Mouse (Mus musculus) gonadal fat pad, adult 2 months (tissue): ENCODE data around the gene Uspl1. TPM values are rescaled to one million over a fixed set of nuclear protein-coding genes. Genes with fewer than 3 reads are reported as not detected.
A peak's percentile ranks its signal among the peaks of the same experiment; 100 is the strongest.

Experiments used
- DNase-seq: peaks from one replicate; pipeline ENCODE4 v3.0.0-alpha.2; 2012; ENCODE audit warnings: low read depth
- polyA plus RNA-seq: library from polyadenylated mRNA; depleted of rRNA; stranded (reverse); fragments of >200 nt; gene quantifications from 2 replicates; pipeline ENCODE4 v1.2.3, GENCODE M21; 2012

Uspl1 gene
- polyA plus RNA-seq, 1 experiment, result 10.4 TPM

DNA sequence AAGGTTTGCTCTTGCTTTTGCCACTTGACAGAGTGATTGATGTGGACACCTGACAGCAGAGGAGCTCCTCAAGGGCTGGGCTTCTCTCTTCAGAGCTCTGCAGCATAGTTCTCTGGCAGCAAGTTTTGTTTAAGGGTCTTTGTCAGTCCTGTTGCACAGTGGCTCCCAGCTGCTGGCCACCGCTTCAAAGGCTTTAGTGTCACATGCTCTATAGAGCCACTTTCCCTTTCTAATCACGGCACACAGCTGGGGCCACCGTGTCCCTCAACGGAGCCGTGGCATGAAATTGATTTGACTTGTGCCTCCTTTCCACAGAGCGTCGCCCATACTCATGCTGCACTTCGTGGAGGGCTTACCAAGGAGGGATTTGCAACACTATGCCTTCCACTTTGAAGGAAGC is 25.2 kb downstream of the Uspl1 start:
- DNase-seq, result no peak

DNA sequence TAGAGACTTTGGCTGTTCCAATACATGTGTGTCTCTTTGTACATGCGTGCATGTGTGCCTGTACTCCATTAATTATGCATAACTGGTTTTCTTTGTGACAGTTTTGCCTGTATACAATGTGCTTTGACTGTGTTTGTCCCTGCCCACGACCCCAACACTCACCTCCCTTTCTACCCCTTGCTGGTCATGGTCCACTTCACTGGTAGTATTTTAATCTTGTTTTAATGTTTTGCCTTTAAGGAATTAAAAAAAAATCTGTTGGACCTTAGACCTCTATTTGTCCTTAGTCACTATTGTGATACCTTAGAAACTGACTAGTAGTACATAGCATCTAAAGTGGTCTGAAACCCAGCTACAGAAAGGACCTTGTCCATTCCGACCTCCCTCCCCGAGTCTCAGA is 26.9 kb downstream of the Uspl1 start:
- no peak for DNase-seq

- DNase-seq, result no peak
Observed at GRCm38 (mm10) chr5:149212806-149213205, 28.7 kb downstream of the Uspl1 start.

DNA sequence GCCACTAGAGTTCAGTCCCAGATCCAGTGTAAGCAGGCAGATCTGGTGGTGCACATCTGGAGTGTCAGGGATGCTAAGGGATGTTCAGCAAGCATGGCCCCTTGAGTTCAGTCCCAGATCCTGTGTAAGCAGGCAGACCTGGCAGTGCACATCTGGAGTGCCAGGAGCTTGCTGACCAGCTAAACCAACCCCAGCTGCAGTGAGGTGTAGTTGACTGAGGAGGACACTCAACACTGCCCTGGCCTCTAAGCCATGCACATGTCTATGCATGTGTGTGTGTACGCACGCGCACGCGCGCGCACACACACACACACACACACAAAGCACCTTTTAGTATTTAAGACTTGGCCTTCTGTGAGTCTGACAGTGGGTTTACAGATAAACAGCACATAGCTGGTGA is 31.4 kb downstream of the Uspl1 start:
- no peak for DNase-seq

DNA sequence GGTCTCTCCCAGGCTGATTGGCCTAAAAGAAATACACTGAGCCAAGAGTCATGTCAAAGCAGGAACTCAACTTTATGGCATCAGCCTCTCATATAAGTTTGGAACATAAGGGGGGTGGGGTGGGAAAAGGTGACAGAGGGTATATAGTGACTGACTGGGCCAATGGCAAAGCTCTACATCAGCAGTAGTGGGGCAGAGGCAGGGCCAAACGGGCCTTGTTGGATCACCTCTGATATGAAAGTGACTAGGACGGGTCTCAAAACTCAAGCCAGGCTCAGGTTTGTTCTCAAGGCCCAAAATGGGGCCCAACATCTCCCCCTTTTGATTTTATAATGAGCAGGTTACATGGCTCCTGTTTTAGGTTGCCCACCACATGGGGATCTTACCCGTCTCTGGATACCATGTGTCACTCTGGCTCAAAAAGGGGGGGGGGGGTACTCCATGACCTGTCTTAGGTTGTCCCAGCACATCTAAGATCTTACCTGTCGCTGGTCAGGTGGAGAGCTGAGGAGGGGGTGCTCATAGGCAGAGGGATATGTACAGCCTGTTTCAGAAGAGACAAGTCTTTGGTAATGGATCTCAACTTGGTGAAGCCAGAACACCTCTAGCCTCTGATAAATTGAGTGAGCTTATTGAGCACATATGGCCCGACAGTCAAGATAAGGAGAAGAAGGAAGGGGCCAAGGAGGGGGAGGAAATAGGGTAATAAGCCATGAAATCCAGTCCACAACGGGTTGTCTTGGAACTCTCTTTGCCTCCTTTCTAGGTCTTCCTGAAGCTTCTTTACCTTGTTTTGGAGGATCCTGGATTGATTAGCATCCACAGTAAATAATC is 33.6 kb downstream of the Uspl1 start:
- no peak for DNase-seq

- DNase-seq, result no peak
Observed at GRCm38 (mm10) chr5:149219493-149219892, 35.3 kb downstream of the Uspl1 start.

DNA sequence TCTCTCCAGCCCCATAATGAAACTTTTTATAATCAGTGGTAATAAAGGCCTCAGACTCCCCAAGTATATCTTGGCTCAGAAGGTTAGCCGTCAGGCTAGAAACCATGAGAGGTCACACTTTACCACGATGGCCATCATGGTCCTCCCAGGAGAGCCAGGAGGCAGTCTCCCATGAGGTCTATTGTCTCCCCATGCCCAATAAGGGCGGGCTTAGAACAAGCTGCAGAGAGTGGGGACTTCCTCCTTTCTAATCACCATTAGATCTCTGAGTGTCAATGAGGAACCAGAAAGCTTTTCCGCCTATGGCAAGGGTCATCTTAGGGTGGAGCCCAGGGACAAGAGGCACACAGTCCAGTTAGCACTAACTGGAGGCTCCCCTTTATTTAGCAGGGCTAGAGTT is 37.2 kb downstream of the Uspl1 start:
- no peak for DNase-seq

- no peak for DNase-seq
Observed at GRCm38 (mm10) chr5:149224666-149225065, 40.5 kb downstream of the Uspl1 start.

DNA sequence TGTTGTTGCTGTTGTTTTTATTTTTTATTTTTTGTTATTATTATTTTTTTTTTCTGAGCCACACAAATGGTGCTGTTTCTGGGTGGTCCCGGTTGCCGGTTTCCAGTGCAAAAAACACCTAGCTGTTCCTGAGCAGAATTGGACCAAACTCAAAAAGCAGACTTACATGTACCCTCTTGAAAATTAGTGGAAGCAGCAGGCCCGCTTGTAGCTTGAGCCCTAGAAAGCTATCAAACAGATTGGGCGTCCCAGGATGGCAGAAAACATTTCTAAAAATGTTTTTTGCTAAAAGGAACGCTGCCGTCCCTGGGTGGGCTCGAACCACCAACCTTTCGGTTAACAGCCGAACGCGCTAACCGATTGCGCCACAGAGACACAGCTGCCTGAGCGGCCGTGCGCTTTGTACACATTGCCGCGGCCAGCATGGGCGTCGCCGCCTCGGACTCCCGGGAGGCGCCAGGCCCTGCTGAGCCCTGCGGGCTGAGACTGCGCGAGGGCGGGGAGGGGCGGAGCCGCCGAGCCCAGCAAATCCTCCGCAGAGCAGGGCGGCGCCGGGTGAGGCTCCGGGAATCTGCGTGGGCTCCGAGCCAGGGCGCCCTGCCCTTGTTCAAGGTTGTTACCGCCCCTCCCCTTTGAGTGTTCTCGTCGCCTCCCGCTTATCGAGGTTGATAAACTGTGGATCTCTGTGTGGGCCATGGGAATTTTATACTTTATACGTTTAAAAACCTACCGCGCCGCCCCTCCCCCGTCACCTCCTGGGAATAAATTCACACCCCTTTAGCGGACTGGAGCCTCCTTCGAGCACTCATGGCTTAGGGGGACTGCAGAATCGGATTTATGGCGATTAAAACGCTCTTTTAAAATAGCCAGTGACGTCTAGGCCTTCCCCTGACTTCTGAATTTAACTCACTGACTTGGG is 44.8 kb downstream of the Uspl1 start:
- peak; percentile 47 for DNase-seq

DNA sequence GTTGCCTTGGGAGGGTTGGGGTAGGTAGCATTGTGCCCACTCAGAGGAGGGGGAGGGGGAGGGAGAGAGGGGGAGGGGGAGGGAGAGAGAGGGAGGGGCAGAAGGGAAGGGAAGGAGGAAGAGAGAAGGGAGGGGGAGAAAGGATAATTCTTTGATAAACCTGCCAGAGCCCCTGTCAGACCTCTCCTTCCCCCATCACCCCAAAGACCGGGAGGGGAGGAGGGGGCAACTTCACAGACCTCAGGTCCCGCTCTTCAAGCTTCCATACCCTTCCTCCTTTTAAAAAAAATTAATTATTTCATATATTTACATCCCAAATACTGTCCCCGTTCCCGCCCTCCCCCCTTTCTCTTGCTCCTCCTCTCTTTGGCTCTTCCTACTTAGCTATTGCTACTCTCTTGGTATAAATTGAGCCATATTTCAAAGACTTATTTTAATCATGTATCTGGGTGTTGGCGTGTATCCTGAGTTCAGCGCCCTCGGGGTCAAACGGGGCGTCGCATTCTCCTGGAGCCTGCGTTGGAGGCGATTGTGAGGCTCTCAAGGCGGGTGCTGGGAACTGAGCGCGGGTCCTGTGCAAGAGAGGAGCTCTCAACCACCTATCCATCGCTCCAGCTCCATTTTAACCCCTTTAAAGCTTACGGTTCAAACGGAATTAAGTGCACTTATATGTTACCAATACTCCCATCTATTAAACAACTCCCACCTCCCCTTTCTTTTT is 45.6 kb downstream of the Uspl1 start:
- no peak for DNase-seq

GRCm38 (mm10) chr5:149235002-149235401 is 50.9 kb downstream of the Uspl1 start:
- no peak for DNase-seq

DNA sequence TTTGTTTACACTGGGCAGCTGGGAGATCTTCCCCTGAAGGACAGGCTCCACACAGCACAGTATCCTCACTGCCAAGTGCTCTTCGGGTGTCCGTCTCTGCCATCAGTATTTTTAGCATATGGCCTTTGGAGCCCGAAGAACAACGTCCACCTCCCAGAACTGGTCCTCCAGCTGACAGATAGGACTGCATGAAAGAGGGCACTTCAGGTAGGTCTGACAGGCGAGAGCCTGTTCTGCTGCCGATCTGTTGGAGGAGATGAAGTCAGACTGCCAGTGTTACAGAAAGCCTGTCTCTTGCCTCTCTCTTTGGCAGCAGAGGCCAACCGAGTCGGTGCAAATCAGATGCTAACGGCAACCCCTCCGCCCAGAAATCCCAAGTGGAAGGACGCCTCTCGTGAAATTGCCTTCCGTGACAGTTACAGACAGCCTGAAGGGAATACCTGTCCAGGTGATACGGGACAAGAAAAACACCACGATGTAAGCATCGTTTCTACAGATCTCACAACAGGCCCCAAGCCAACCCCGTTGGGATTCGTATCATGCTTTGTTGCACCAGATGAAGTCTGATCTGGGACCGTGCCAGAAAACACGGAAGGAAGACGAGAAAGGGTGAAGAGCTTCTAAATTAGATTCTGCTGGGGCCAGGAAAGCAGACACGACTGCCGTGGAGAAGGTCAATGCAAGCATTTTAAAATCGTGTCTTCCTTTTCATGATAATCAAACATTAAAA is 53.2 kb downstream of the Uspl1 start:
- DNase-seq, result no peak

DNA sequence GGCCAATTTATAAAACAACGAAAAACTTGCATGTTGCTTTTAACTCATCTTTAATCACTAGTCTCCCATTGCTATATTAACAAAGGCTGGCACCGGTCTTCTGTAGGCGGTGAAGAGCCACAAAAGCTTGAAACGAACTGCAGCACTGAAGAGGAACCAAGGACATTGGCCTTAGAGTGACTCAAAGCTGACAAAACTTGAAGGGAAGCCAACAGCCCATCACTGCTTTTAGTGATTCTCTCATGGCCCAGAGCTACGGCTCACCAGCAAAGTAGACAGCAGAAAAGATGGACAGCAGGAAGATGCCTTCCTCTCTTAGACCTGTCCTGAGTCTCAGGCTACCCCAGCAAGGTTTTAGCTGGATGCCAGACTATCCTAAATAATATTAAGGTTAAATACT is 58.3 kb downstream of the Uspl1 start:
- no peak for DNase-seq

GRCm38 (mm10) chr5:149243053-149243452 is 58.9 kb downstream of the Uspl1 start:
- DNase-seq, result no peak

GRCm38 (mm10) chr5:149245391-149245964 is 61.3 kb downstream of the Uspl1 start:
- no peak for DNase-seq

GRCm38 (mm10) chr5:149245965-149246470 is 61.9 kb downstream of the Uspl1 start:
- no peak for DNase-seq

GRCm38 (mm10) chr5:149247047-149247904 is 63.1 kb downstream of the Uspl1 start:
- no peak for DNase-seq

DNA sequence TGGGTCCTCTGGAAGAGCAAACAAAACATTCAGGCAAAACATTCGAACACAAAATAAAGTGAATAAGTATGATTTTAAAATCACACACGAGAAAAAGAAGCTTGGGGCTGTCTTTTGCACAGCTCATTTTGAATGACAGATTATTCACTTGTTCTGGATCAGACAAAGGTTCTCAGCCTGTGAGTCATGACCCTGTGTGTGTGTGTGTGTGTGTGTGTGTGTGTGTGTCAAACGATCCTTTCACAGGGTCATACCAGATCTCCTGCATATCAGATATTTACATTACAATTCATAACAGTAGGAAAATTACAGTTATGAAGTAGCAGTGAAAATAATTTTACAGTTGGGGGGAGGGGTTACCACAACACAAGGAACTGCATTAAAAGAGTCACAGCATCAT is 68.2 kb downstream of the Uspl1 start:
- DNase-seq, result no peak

DNA sequence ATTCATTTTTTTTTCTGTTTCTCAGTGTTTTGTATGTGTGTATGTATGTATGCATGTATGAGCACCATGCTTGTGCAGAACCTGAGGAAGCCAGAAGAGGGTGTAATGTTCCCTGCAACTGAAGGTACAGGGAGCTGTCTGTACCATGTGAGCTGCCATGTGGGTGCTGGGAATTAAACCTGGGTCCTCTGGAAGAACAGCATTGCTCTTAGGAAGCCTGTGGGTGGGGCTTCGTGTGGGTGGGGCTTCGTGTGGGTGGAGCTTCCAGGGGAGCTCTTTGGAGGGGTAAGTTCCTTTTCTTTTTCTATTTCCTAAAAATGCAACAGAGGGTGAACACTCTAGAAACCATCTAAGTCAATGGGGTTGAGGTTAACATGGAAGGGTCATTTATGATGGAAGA is 69.3 kb downstream of the Uspl1 start:
- no peak for DNase-seq

GRCm38 (mm10) chr5:149255522-149255921 is 71.4 kb downstream of the Uspl1 start:
- no peak for DNase-seq
